Mouse (Mus musculus) right cerebral cortex, adult 2 months (tissue): ENCODE measurements around the gene Slc44a3.

ENCODE experiments used
- DNase-seq, 2 experiments: peaks; one replicate each; pipeline ENCODE4 v3.0.0; 2021 to 2022; ENCODE audit warnings: low spot score in 2 of 2

Gene Slc44a3

DNA sequence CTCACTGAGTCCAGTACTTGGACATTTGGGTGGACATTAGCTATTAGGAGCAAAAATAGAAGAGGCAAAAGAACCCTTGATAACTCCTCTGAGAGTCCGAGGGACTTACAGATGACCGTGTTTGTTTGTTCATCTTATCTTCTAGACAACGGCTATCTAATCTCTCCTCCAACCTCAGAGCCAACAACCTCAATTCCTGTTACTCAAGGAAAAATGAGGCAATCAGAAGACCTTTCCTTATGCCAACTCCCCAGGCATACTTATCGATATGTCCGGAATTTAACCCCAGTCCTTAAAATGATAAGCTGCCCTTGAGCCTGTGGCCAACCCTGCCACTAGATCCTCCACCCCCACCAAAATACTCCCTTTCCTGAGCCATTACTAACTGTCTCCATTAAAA lies 31.5 kb downstream of the Slc44a3 start:
- no peak for DNase-seq

GRCm38 (mm10) chr3:121500225-121500624 lies 32.0 kb downstream of the Slc44a3 start:
- peak; percentile 61 to 64 for DNase-seq

GRCm38 (mm10) chr3:121493997-121494421 lies 38.2 kb downstream of the Slc44a3 start:
- no peak for DNase-seq

- DNase-seq, result no peak
Observed at GRCm38 (mm10) chr3:121492026-121492425, 40.2 kb downstream of the Slc44a3 start.

DNA sequence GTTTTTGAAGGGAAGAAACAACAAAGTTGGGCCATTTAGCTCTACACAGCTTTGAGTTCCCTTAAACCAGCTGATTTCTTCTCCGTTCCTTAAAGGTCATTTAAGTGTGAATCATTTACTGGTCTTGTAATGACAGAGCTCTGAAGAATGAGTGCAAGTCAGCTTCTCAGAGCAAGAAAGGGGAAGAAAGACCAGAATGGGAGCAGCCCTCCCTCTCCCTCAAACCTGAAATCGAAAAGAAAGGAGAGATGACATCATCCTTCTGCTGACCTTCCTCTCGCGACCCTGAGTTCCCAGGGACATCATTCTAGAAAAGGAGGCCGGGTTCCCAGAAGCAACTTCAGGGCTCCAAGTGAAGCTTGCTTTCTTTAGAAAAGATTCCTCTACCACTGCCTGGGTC lies 41.3 kb downstream of the Slc44a3 start:
- DNase-seq, result no peak

DNA sequence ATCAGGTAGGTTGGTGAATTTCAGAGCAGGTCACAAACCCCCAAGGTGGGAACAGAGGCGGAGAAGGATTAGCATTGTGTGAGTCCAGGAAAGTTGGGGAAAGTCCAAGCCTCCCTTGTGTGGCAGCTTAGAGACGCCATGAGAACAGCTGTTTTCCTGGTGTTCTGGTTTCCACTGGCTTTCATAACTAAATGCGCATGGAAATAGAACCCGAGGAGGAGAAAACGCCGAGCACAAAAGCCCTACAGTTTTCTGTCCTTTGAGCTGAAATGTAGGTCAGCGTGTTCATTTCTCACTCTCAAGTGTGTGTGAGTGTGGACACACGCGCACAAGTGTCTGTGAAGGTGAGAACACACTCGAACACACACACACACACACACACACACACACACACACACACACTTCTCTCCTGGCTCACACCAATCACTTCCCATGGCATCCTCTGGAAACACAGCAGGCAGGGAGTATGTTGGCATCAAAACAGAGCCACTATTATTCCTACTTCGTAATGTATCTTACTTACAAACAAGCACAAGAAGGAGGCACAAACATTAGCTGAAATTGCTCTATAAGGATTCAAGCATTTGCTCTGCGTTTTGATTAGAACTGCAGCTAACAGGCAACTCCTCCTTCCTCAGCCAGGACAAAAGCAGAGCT lies 42.6 kb downstream of the Slc44a3 start:
- peak; percentile 25 to 35 for DNase-seq

GRCm38 (mm10) chr3:121485201-121485600 lies 47.0 kb downstream of the Slc44a3 start:
- DNase-seq, result no peak

DNA sequence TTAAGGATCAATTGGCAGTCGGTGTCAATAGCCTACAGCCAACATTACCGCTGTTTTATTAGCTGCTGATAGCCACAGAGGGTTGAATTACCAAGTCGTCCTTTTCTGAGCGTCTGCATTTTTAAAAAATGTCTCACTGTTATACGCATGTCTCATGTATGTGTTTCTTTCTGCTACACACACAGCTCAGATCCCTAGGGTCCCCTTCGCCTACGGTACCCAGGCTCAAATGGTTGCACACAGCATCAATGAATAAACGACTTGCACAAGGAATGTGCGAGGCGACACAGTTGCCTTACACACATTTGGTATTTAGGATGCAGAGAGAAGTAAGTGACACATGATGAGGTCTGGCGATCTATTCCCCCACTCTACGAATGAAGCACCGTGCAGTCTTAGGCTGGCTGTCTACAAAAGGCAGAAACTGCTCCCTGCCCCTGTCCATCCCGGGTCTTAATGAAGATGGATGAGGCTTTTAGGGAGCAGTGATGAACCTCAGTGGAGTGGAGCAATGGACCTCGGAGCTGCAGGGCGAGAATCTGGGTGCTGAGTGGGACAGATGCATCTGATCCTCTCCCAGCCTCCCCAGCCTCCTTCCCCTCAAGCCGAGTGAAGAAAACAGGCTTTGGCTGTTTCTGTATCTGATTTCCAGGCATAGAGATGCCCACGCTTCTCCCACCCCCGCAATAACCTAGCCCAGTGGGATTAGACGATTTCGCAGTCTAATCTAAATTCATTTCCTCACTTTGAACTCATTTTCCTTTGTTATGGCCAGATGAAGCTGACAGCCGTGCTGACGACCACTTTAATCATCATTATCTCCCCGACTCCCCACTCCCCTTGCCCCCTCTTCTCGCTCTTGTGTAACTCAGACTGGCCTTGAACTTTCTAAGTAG lies 48.7 kb downstream of the Slc44a3 start:
- DNase-seq, result peak; percentile 49 to 59

DNA sequence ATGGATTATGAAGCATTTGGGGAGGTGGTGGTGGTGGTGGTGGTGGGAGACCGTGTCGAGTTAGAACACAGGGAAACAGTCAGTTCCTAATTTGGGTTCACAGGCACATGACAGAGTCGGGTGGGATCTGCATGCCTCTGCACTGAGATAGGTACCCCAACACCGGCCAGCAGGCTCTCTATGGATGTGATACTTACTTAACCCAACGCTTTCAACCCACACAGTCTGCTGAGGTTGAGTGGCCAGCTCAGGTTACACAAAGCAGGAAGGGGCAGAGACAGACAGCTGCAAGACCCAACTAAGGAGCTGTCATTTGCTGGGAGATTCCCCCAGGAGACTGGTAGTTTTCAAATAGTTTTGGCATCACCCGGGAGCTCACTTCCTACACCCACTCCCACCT lies 50.6 kb downstream of the Slc44a3 start:
- DNase-seq, result no peak

- no peak for DNase-seq
Observed at GRCm38 (mm10) chr3:121480961-121481436, 51.2 kb downstream of the Slc44a3 start.

GRCm38 (mm10) chr3:121480030-121480960 lies 51.9 kb downstream of the Slc44a3 start:
- DNase-seq, result peak; percentile 14 to 16

DNA sequence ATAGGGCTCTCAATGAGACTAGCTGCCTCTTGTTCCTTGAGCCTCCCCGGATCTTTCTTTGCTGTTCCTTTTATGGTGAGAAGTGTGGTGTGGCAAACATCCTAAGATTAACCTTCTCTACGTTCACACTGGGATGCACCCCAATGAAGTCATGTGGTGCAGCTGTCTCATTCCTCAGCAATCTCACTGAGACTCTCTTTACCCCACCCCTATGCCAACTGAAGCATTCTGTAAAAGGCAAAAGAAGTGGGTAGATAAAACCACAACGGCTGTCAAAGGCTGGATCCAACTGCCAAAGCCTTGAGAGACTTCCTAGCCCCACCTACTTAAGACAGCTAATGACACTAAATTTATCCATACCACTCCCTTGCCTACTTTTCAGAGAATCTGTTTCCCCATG lies 57.5 kb downstream of the Slc44a3 start:
- DNase-seq, result no peak

GRCm38 (mm10) chr3:121471703-121472102 lies 60.5 kb downstream of the Slc44a3 start:
- DNase-seq, result no peak

GRCm38 (mm10) chr3:121469185-121469975 lies 62.8 kb downstream of the Slc44a3 start:
- DNase-seq, result no peak

GRCm38 (mm10) chr3:121468136-121468535 lies 64.1 kb downstream of the Slc44a3 start:
- DNase-seq, result no peak

DNA sequence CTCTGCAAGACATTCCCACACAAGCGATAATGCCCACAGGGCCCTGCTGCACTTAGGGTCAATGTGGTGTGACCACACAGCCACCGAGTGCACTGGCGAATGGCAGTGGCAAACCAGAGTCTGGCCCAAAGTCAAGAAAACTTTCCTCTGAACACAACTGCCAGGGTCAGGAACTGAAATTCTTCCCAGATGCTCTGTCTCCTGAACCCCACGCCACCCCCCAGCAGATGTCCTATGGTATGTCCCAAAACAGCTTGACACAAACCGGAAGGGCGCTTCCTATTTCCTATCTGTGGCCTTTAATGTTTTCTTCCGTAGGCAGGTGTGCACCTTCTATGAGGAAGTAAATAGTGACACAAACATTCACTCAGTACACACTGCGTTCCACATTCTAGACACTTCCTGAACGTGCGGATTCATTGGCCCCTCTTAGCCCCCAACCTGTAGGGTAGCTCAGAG lies 65.1 kb downstream of the Slc44a3 start:
- DNase-seq, result no peak

DNA sequence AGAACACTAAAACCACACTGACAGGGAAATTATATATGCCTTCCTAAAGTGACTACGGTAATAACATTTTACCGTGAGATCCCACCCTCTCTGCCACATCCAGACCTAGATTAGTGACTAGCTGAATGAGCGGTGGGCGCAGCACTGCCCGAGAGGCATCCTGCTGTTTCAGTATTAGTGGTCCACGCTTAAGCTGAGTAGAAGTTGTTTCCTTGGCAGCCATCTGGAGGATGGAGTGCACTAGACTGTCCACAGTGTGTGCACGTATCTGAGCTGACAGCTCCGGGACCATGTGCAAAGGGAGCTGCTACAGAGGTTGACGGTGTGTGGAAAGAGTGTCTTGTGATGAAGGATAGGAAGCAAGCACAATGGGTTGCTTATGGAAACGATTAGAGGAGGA lies 66.4 kb downstream of the Slc44a3 start:
- no peak for DNase-seq

DNA sequence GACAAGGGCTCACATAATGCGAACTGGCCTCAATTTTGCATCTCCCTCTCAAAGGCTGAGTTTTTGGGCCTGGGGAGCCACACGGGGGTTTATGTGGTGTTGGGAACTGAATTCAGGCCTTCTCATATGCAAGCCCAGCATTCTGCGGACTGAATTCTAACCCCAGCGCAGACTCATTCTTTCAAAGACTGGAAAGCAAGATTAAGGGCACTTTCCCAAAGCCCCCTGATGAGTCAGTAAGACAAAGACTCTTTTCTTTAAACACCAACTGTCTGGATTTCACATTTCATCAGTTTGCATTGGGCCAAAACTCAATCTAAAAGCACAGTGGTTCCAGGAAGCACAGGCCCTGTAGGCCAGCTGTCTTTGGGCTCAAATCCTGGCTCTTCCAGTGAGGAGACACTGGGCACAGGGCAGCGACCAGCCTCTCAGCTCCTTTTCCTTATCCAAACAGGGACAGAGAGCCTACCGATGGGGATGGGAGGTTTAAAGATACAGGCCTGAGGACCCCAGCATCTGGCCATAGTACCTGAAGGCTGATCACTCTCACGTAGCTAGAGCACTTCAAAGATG lies 67.4 kb downstream of the Slc44a3 start:
- no peak for DNase-seq

DNA sequence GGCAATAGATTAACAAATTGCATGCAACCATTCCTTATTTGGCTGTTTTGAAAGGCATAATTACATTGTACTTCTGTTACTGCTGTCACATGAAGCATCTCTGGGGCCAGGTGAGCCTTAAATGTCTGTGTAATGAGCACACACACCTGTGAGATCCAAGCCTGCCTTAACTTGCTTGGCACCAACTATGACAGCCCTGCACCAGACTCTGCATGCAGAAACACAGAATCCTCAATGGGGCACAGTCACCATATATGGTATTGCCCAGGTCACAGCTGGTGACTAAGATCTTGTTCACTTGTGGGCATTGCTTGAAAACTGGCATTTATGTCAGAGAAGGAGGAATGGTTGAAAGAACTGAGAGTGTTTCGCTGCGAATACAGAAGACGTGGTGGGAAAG lies 69.4 kb downstream of the Slc44a3 start:
- no peak for DNase-seq

DNA sequence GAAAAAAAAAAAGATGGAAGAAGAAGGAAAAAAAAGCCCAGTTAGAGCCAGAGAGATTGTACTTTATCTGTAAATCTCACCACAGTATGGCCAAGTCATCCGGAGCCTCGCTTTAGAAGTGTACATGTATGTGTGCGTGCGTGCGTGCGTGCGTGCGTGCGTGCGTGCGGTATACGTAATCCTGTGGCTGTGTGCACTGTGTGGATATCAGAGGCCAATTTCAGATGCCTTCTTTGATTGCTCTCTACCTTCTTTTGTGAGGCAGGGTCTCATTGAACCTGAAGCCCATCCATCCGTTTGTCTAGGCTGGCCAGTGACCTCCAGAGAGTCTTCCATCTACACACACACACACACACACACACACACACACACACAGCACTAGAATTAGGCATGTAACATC lies 70.7 kb downstream of the Slc44a3 start:
- DNase-seq, result no peak
